Mouse (Mus musculus) ES-E14 (cell line): ENCODE data around the gene Klk13.

Experiments
- HCFC1 ChIP-seq: IDR thresholded peaks from 2 replicates; pipeline ENCODE4 v1.6.1; 2012; ENCODE audit warnings: low read length, inconsistent platforms, borderline replicate concordance; ENCODE audit not compliant: insufficient read depth
- MAFK ChIP-seq: IDR thresholded peaks from 2 replicates; pipeline ENCODE4 v1.6.1; 2014; ENCODE audit warnings: mild to moderate bottlenecking, low read depth, low read length, inconsistent platforms; ENCODE audit not compliant: insufficient read depth
- ZC3H11A ChIP-seq: IDR thresholded peaks from 2 replicates; pipeline ENCODE4 v1.6.1; 2012; ENCODE audit warnings: low read depth, mild to moderate bottlenecking, inconsistent platforms, low read length, borderline replicate concordance
- ZNF384 ChIP-seq: IDR thresholded peaks from 2 replicates; pipeline ENCODE4 v1.6.1; 2012; ENCODE audit warnings: low read depth, low read length, inconsistent platforms

GRCm38 (mm10) chr7:43770701-43771100, 58.3 kb downstream of the Klk13 start:
- TF ChIP-seq ZNF384 (no peak), HCFC1 (no peak), MAFK (no peak), ZC3H11A (no peak)
